Mouse (Mus musculus) hindbrain, postnatal 0 days (tissue): ENCODE results near the gene Abcb11. TPM values are rescaled to one million over a fixed set of nuclear protein-coding genes. Genes with fewer than 3 reads are reported as not detected.

Source experiments
- ATAC-seq: fragments of 200-750 bp; cut with Nextera tagmentation; 2 replicates; pipeline ENCODE4 v1.8.0; 2017; ENCODE audit warnings: mild to moderate bottlenecking, moderate TSS enrichment, moderate library complexity
- DNase-seq: peaks from one replicate; pipeline ENCODE4 v3.0.0-alpha.2; 2015; ENCODE audit warnings: low spot score
- H3K27ac ChIP-seq: fragments of 300-500 bp; sonication (generic); 2 replicates; pipeline ENCODE4 v1.5.1; 2014; ENCODE audit warnings: mild to moderate bottlenecking
- H3K27me3 ChIP-seq: fragments of 300-500 bp; sonication (generic); 2 replicates; pipeline ENCODE4 v1.6.1; 2014; ENCODE audit warnings: low read length, mixed read lengths; ENCODE audit not compliant: insufficient read depth
- H3K36me3 ChIP-seq: fragments of 300-500 bp; sonication (generic); 2 replicates; pipeline ENCODE4 v1.6.1; 2014; ENCODE audit warnings: low read length, mixed read lengths; ENCODE audit not compliant: insufficient read depth
- H3K4me1 ChIP-seq: fragments of 300-500 bp; sonication (generic); 2 replicates; pipeline ENCODE4 v1.6.1; 2014; ENCODE audit warnings: antibody characterized with exemption, low read length, mixed read lengths; ENCODE audit not compliant: insufficient read depth
- H3K4me2 ChIP-seq: fragments of 300-500 bp; sonication (generic); 2 replicates; pipeline ENCODE4 v1.6.1; 2014; ENCODE audit warnings: low read depth, mild to moderate bottlenecking, low read length, moderate library complexity, mixed read lengths
- H3K4me3 ChIP-seq: fragments of 300-500 bp; sonication (generic); 2 replicates; pipeline ENCODE4 v1.5.1; 2014; ENCODE audit warnings: low read length
- H3K9ac ChIP-seq: fragments of 300-500 bp; sonication (generic); replicated peaks from 2 replicates; pipeline ENCODE4 v1.6.1; 2014; ENCODE audit warnings: mild to moderate bottlenecking, low read length, moderate library complexity, mixed read lengths
- H3K9me3 ChIP-seq: fragments of 300-500 bp; sonication (generic); 2 replicates; pipeline ENCODE4 v1.6.1; 2016; ENCODE audit warnings: low read length, mixed read lengths
- CTCF ChIP-seq: IDR thresholded peaks from 2 replicates; pipeline ENCODE4 v1.5.1; 2016; ENCODE audit warnings: antibody characterized with exemption, control low read depth, low read depth
- WGBS: fragments of 180-500 bp; shearing (Covaris S2); extraction: QIAGEN DNeasy Blood & Tissue Kit; methylation state at CpG from one replicate; pipeline ENCODE4 v1.1.7; 2014; 5-methylcytosine and 5-hydroxymethylcytosine counted together
- polyA plus RNA-seq: library from polyadenylated mRNA; unstranded; fragments of >200 nt; fragmentation: Nextera tagmentation; extraction: Ambion mirVana; gene quantifications from 2 replicates; pipeline ENCODE4 v1.2.1, GENCODE M21; 2015
- total RNA-seq: library from RNA; depleted of rRNA; stranded (reverse); fragments of >200 nt; gene quantifications from 2 replicates; pipeline ENCODE4 v1.2.3, GENCODE M21; 2014; rRNA removed

Gene Abcb11
- total and polyA plus RNA-seq, 2 experiments from 2014 or later = 0.10 TPM; not detected in 1

GRCm38 (mm10) chr2:69205185-69205584 is 137.2 kb downstream of the Abcb11 start:
- H3K36me3 ChIP-seq = no peaks in the 10 kb centered on the region
- ATAC-seq (no peak), DNase-seq (no peak)
- H3K27ac ChIP-seq = no peak overlapping the region
- H3K4me1 ChIP-seq = peaks cover 5% of the 10 kb centered on the region; the same call in 1 of the 2 replicates
- no peaks in the 10 kb centered on the region for H3K9me3 ChIP-seq
- H3K4me2 ChIP-seq = peak overlapping the region; percentile 98
- no peak for TF ChIP-seq CTCF
- H3K4me3 ChIP-seq = peak overlapping the region; percentile 81
- WGBS = 15% methylated on average over 6 of the region's 6 CpGs
- no peaks in the 10 kb centered on the region for H3K27me3 ChIP-seq
- H3K9ac ChIP-seq = peak overlapping the region; percentile 64

GRCm38 (mm10) chr2:69193555-69193954 is 148.9 kb downstream of the Abcb11 start:
- Histone ChIP-seq H3K27ac (no peak overlapping the region), H3K4me3 (no peak overlapping the region), H3K4me2 (no peak overlapping the region), H3K9ac (no peak overlapping the region), H3K9me3 (no peaks in the 10 kb centered on the region), H3K36me3 (no peaks in the 10 kb centered on the region), H3K27me3 (no peaks in the 10 kb centered on the region), H3K4me1 (no peaks in the 10 kb centered on the region)
- no peak for ATAC-seq
- TF ChIP-seq CTCF = no peak
- 89% methylated on average over 5 of the region's 5 CpGs for WGBS
- no peak for DNase-seq

- 90% methylated on average over 5 of the region's 5 CpGs for WGBS
- no peaks in the 10 kb centered on the region for H3K27me3 ChIP-seq
- no peak overlapping the region for H3K9ac ChIP-seq
- DNase-seq = no peak
- H3K4me2 ChIP-seq = no peak overlapping the region
- no peaks in the 10 kb centered on the region for H3K9me3 ChIP-seq
- H3K4me3 ChIP-seq = no peak overlapping the region
- TF ChIP-seq CTCF = no peak
- H3K27ac ChIP-seq = no peak overlapping the region
- no peaks in the 10 kb centered on the region for H3K36me3 ChIP-seq
- no peaks in the 10 kb centered on the region for H3K4me1 ChIP-seq
- no peak for ATAC-seq
Measured at GRCm38 (mm10) chr2:69191059-69191458, 151.4 kb downstream of the Abcb11 start.

DNA sequence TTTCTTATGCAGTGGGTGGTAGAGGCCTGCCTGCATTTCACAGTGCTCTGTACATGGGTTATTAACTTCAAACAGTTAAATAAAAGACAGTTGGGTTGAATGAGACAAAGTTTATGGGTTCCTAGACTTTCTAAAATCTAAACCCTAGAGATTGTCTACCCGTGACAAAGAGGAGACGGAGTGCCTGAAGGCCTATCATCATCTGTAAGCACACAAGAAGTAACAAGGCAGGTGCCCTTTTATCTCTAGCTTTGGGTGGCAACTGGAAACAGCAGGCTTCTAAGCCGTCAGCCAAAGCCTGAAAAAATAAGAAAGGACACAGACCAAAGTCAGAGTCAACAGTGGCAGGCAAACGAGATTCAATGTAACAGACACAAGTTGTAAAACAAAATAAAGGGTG is 153.2 kb downstream of the Abcb11 start:
- ATAC-seq = no peak
- 75% methylated on average over 4 of the region's 4 CpGs for WGBS
- H3K9me3 ChIP-seq = no peaks in the 10 kb centered on the region

GRCm38 (mm10) chr2:69188732-69189131 is 153.7 kb downstream of the Abcb11 start:
- DNase-seq (peak; percentile 10), ATAC-seq (no peak)
- Histone ChIP-seq H3K9me3 (no peaks in the 10 kb centered on the region), H3K9ac (no peak overlapping the region), H3K4me3 (no peak overlapping the region), H3K4me2 (no peak overlapping the region), H3K36me3 (no peaks in the 10 kb centered on the region), H3K27ac (no peak overlapping the region), H3K4me1 (no peaks in the 10 kb centered on the region), H3K27me3 (no peaks in the 10 kb centered on the region)
- 72% methylated on average over 6 of the region's 6 CpGs for WGBS
- TF ChIP-seq CTCF = no peak

More for the DNA sequence above, 153.2 kb downstream of the Abcb11 start:
- DNase-seq = no peak
- no peaks in the 10 kb centered on the region for H3K36me3 ChIP-seq
- H3K4me2 ChIP-seq = no peak overlapping the region
- TF ChIP-seq CTCF = no peak
- H3K4me3 ChIP-seq = no peak overlapping the region
- no peaks in the 10 kb centered on the region for H3K4me1 ChIP-seq
- no peaks in the 10 kb centered on the region for H3K27me3 ChIP-seq
- no peak overlapping the region for H3K9ac ChIP-seq
- no peak overlapping the region for H3K27ac ChIP-seq

Other genes starting within 250 kb of the Abcb11 start
- 1.9 and 4.5 TPM in 2 replicates for gene Nostrin, start 206.8 kb downstream of the Abcb11 start, total RNA-seq
- gene Nostrin, start 206.8 kb downstream of the Abcb11 start, polyA plus RNA-seq = 2.3 and 2.5 TPM in 2 replicates
- 15.1 and 17.7 TPM in 2 replicates for gene Spc25, start 136.4 kb downstream of the Abcb11 start, total RNA-seq
- gene Spc25, start 136.4 kb downstream of the Abcb11 start, polyA plus RNA-seq = 36.9 and 42.1 TPM in 2 replicates
- 0.37 TPM in 1 of 2 replicates, not detected in the other for gene G6pc2, start 131.5 kb downstream of the Abcb11 start, total RNA-seq
- gene G6pc2, start 131.5 kb downstream of the Abcb11 start, polyA plus RNA-seq = 0.42 and 0.65 TPM in 2 replicates
- not detected in 2 replicates for gene Dhrs9, start 37.8 kb upstream of the Abcb11 start, total RNA-seq
- 0.04 TPM in 1 of 2 replicates, not detected in the other for gene Dhrs9, start 37.8 kb upstream of the Abcb11 start, polyA plus RNA-seq
- 3.9 and 5.4 TPM in 2 replicates for gene Lrp2, start 243.4 kb upstream of the Abcb11 start, total RNA-seq
- 0.46 and 0.48 TPM in 2 replicates for gene Lrp2, start 243.4 kb upstream of the Abcb11 start, polyA plus RNA-seq